In genomic region chr13:24629073-24629621, GRCm38 (mm10) we compare ENCODE assay signal across 11 mouse cellular contexts. TPM values are rescaled to one million over a fixed set of nuclear protein-coding genes. Genes with fewer than 3 reads are reported as not detected.
DNase-seq lines count a peak whose midpoint lies in the region; ATAC-seq lines count a peak whose summit lies in the region.
"Had no signal": no experiment of that assay in that cellular context is flagged by ENCODE, and none has a peak within 500 bp of the region (broad histone marks: within the 10 kb centered on the region; RNA-seq: fewer than 3 reads in every experiment).

No protein-coding gene starts in this region.

- no peaks in the 10 kb centered on the region for H3K36me3 ChIP-seq in forebrain, embryonic 16.5 days (ENCODE audit: control insufficient read depth, insufficient read depth)
- no peaks in the 10 kb centered on the region for H3K36me3 ChIP-seq in midbrain, embryonic 15.5 days (replicated peaks)

- peak; percentile 62 for ATAC-seq in frontal cortex, adult (ENCODE audit: low TSS enrichment)
- peak; percentile 89 for ATAC-seq in forebrain, embryonic 16.5 days
- ATAC-seq in midbrain, embryonic 15.5 days (replicated peaks), result peak; percentile 87
- no peak for ATAC-seq in cerebellum, adult (ENCODE audit: insufficient number of reproducible peaks, low FRiP score, low TSS enrichment)

- no peak overlapping the region for H3K9ac ChIP-seq in forebrain, embryonic 16.5 days (replicated peaks; ENCODE audit: low read depth, low read length)
- no peak overlapping the region for H3K9ac ChIP-seq in midbrain, embryonic 15.5 days
- H3K9ac ChIP-seq: lung, embryonic 14.5 days had no signal

- no peaks in the 10 kb centered on the region for H3K27me3 ChIP-seq in forebrain, embryonic 16.5 days (replicated peaks; ENCODE audit: control insufficient read depth, insufficient read depth, low read length)
- no peaks in the 10 kb centered on the region for H3K27me3 ChIP-seq in midbrain, embryonic 15.5 days (replicated peaks)

- H3K27ac ChIP-seq in forebrain, embryonic 16.5 days (ENCODE audit: low read length), result peak overlapping the region; percentile 73
- H3K27ac ChIP-seq in midbrain, embryonic 15.5 days, result peak overlapping the region; percentile 84

- no peak for DNase-seq in frontal cortex, postnatal 25 days (ENCODE audit: low spot score in 2 of 2)
- DNase-seq in heart, postnatal 10 days, result peak; percentile 63 to 73
- no peak for DNase-seq in right cerebral cortex, postnatal 14 days
- no peak for DNase-seq in urinary bladder, postnatal 25 days (ENCODE audit: low spot score)
- DNase-seq: B cell, adult 2 months; kidney, postnatal 14 days; lung, embryonic 14.5 days had no signal

- H3K9me3 ChIP-seq in forebrain, embryonic 16.5 days (ENCODE audit: control insufficient read depth, low read length), result no peaks in the 10 kb centered on the region
- no peaks in the 10 kb centered on the region for H3K9me3 ChIP-seq in midbrain, embryonic 15.5 days

- no peak overlapping the region for H3K4me2 ChIP-seq in forebrain, embryonic 16.5 days (ENCODE audit: low read length)
- H3K4me2 ChIP-seq in midbrain, embryonic 15.5 days, result no peak overlapping the region
- H3K4me2 ChIP-seq: lung, embryonic 14.5 days had no signal

- 17% methylated on average over 6 of the region's 6 CpGs for WGBS in forebrain, embryonic 16.5 days
- 21% methylated on average over 6 of the region's 6 CpGs for WGBS in midbrain, embryonic 15.5 days

- intact Hi-C loops in heart, postnatal 10 days (cut with DNase I), result no loop called here

- peaks cover 19% of the 10 kb centered on the region for H3K4me1 ChIP-seq in forebrain, embryonic 16.5 days (replicated peaks; ENCODE audit: control insufficient read depth, insufficient read depth, low read length)
- peaks cover 29% of the 10 kb centered on the region for H3K4me1 ChIP-seq in midbrain, embryonic 15.5 days

- no peak overlapping the region for H3K4me3 ChIP-seq in forebrain, embryonic 16.5 days (replicated peaks; ENCODE audit: low read length)
- H3K4me3 ChIP-seq in midbrain, embryonic 15.5 days, result no peak overlapping the region

RNA-seq across cellular contexts. Expression of gene Ripor2, which starts 47.2 kb away (rescaled TPM):
- polyA plus RNA-seq in forebrain, embryonic 16.5 days (2015; fragmentation: Nextera tagmentation; extraction: Ambion mirVana), result 23.4 and 33.8 TPM in 2 replicates
- total RNA-seq in heart, postnatal 10 days (2021), result 10 to 100 TPM; 13.0 to 16.3 TPM
- polyA plus RNA-seq in midbrain, embryonic 15.5 days (2015; fragmentation: Nextera tagmentation; extraction: Ambion mirVana), result 32.3 and 34.0 TPM in 2 replicates

Comparison
In these comparisons a context has a peak if more than half of its experiments do, and no peak if none do; other contexts are left out.
1. DNase-seq: peak in heart, postnatal 10 days (2 of 2); none in frontal cortex, postnatal 25 days (0 of 2), right cerebral cortex, postnatal 14 days (single experiment) and urinary bladder, postnatal 25 days (single experiment).